Mouse (Mus musculus) monocyte, adult 2 months (primary cell): ENCODE data around the gene Thnsl1.

Experiments
- DNase-seq, 2 experiments: peaks; one replicate each; pipeline ENCODE4 v3.0.0; 2022; ENCODE audit warnings: low spot score in 2 of 2, low read depth in 1 of 2

Gene Thnsl1

DNA sequence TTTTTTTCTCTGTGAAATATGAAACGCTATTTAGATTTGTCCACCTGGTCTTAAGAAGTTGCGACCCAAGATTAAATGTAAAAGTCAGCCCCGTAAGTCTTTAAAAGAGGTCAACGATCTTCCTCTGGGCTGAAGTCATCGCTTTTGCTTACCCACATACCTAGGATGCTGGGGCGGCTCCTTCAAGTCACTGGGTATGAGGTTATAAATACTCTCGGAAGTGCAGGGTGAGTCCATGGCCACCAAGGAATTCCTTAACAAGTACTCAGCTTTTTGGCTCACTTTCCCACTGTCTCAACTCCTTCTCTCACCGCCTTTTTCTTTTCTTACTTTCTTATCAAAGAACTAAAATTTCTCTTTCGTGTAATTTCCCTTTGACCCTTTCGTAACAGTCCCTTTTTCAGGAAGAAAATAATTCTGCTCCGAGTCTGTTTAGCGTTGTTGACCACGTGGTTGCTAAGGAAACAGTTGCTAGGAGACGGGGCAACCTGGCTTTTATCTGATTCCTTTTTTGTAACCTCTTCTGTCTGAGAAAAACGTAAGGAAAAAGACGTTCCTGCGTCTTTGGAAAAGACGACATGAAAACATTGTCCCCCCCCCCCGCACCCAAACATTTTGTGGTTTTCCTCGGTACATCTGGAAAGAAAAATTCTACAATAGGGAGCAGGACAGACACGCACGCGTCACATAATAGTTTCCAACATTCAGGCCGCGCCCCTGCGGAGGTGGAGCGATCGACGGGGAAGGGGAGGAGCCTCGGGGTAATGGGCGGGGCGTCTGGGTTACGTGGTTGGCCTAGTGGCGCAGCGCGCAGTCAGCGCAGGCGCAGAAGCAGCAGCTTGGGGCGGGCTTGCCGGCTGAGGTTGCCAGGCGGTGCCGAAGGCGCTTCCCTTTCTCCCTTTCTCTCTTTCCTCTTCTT lies at the start of gene Thnsl1, which contains the start of gene Enkur:
Thnsl1 (plus strand) TSS at position 813 of the 919 bp plus-strand sequence.
Enkur (minus strand) TSS at position 454 of the 919 bp plus-strand sequence.
- DNase-seq = peak; percentile 98 to 100

DNA sequence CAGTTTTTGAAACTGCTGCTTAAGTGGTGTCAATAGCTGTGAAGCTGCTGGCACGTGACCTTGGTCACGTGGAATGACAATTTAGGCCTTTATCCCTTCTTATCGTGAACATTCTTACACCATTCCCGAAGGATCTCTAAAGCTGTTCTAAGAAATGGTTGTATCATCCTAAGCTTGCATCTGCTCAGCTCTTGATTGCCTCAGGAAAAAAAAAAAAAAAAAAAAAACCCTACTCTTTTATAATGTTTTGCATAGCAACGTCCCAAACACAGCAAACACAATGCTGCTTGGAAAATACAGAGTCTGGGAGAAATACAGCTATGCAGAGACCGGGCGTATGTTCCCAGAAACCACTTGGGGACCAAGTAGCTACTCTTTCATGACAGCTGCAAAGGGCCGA lies 41.2 kb upstream of the Thnsl1 start:
- DNase-seq = no peak

DNA sequence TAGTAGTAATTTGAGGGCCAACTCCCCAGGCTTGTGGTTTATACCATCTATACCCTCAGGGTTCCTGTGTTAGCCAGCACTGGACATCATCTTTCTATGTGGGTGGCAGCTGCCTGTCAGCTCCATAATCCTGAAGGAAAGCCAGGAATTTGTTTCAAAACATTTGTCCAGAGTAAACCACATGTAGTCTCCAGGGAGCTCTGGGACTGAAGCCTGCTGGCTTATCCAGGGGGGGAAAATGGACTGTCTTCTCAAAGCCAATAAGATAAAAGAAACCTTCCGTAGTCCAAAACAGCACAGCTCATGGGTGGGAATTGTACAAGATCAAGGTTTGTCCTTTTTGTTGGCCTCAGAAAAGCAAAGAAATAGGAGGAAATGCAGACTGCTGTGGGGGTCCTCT lies 37.6 kb upstream of the Thnsl1 start:
- DNase-seq = no peak

DNA sequence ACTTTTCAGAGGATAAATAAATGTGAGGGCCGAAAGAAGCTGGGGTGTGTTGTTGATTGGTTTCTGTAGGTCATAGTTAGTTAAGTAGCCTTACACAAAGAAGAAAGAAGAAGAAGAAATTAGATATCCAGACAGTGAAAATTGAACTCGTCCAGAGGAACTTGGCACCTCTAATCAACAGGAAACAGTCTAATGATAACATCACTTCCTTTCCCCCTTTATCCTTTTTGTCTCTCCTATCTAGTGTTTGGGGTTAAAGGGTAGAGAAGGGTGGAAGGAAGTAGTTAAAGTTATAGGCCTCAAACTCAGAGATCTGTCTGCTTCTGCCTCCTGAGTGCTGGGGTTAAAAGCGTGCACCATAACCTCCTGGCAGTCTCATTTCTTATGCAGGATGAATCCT lies 32.7 kb upstream of the Thnsl1 start:
- DNase-seq = no peak

DNA sequence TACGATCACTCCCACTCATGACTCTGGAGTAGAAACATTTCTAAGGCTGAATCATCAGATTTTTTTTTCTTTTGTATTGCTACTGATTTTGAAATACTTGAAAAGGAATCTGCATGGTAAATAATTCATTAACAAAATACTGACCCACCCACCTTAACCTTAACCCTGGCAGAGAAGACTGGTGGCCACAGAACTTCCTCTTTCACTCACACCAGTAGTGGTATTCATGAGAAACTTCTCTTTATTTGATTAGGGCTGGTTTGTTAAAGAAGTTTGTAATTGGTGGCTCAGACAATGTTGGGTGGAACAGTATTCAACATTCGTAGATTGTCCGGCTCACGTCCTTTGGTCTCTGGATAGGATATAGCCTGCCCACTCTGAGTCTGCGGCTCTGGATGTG lies 26.4 kb upstream of the Thnsl1 start:
- no peak for DNase-seq

DNA sequence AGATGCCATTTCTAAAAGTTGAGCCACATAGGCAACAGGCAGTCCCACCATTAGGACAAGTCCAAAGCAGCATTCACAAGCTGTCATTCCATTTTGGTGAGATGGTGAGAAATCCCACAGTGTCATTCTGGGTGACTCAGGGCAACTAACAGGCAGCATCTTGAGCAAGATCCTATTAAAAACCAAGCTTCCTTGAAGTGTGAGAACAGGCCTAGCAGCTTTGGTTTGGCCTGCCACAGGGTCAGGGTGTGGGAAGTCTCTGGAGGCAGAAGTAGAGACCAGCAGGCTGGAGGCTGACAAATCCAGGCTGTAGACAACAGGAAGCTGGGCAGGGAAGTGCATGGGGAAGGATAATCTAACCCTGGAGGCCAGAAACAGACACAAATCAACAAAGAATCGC lies 22.7 kb upstream of the Thnsl1 start:
- peak; percentile 24 to 36 for DNase-seq

DNA sequence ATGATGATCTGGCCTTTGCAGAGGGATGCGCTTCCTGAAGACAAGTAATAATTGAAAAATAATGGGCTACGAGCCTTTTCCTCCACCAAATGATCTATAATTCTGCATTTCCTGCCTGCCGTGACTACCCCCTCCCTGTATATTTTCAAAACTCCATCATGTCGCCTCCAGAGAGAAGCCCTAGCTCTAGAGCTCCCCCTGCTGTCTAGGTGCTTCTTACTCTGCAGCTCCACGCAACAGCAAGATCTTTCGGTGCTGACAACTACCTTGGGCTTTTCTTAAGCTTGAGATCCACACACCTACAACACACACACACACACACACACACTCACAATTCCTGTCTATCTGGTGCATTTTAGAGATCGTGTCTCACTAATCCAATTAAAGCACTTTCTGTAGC lies 17.9 kb upstream of the Thnsl1 start:
- DNase-seq = peak in 1 of 2 experiments; percentile 13

DNA sequence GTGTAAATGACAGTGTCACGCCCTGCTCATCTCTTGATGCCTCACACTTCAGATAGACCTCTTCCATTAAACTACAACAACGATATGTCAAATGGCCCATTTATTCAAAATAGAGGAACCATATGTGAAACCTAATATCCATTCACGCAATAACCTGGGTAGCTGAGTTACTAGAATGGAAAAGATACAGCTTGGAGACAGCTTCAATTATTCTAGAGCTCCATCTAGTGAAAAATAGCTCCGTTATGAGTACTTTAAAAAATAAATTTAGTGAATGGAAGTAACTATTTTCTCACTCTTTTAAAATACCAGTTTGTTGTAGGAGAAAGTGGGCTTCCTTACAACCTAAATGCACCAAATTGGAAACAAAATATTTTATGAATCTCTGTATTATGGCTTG lies 16.9 kb upstream of the Thnsl1 start:
- no peak for DNase-seq

DNA sequence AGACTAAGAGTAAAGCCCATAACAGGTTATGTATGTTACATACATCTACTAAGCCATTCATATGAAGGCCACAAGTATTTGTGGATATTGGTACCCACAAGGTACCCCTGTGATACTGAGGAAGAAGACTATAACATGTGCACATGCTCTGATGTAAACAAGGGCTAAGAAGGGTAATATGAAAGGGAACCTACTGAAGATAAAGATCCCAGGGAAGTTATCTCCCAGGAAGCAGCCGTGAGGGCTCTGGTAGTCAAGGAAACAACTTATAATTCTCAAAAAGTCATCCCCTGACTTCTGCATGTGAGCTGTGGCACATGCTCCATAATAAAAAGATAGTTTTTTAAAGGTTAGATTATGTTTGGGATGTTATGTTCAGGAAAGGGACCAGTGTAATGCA lies 14.3 kb upstream of the Thnsl1 start:
- DNase-seq = no peak

DNA sequence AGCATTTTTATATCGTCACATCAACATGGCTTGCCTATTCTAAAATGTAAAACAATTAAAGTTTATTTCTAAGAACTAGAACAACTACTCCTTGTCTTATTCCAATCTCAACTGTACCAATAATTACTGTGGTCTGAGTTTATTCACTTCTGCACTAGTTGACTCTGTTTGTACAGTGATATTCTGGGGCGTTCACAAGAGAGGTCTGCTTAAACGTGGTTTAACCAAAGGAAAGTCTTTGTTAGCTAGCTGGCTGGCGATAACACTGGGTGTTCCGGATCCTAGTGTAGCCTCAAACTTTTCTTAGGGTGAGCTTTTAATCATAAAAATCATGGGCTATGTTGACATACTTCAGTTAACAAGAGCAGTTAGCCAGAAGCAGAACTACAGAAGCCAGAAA lies 10.3 kb upstream of the Thnsl1 start:
- no peak for DNase-seq

DNA sequence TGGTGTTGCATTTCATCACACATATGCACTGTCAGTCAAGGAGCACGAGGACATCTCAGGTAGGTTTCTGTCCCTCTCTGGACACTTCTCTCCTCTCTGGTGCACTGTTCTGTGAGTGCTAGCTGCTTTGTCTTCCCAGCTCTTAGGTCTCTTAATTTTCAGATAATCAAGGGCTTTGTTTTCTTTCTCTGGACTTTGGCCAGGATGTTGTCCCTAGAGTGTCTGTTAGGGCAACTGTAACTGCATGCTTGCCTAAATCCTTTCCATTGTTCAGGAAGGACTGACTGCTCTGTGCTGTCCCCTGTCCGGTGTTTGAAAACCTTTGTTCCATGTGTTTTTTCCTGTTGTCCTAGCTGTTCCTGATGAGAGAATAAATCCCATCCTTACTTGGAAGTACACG lies 6.5 kb upstream of the Thnsl1 start:
- no peak for DNase-seq

DNA sequence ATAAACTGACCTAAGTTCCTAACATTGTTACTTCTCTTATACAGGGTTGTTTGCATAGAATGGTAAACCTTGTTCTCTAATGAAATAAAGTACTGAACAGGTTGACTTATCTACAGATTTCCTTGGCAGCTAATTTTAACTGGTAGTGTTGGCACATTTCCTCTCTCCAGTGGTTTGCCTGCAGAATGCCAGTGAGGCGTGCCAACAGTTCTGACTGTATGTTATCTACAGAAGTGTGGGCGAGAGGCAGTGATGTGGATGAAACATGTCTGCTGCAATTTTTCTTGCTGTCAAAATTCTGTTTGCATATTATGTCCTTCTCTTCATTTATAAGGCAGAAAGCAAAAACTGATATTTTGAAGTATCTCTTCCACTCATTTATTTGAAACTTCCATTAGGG lies 2.8 kb upstream of the Thnsl1 start:
- DNase-seq = no peak

DNA sequence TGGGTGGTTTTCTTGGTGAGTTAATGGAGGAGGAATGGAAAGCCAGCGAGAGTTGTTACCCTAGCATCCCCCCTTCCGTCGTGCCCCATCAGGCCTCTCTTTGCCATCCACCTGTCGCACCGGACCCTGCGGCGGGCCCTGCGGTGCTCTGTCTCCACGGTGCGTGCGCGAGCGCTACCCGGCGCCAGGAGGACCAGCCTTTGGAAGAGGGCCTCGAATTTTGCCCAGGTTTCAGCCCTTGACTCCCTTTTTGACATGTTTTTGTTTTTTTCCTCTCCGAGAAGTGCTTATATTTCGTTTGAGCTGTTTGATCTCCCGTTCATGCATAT lies 271 bp downstream of the Thnsl1 start:
- DNase-seq = no peak

DNA sequence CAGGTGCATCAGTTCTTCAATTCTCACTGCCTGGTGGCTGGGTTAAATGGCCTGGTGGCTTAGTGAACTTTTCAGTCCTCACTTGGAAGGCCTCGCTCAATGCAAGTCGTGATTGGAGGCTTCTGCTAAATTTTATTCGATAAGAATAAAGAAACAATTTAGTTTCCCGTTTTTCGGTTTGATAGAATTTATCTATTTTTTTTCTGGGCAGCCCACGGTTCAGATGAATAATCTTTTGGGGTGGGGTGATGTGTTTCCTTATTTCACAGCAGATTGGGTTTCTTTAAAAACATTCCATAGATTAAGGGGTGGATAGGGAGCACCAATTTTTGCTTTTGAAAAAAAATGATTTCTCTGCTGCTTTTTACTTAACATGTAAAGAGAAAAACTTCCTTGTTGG lies 754 bp downstream of the Thnsl1 start:
- no peak for DNase-seq

DNA sequence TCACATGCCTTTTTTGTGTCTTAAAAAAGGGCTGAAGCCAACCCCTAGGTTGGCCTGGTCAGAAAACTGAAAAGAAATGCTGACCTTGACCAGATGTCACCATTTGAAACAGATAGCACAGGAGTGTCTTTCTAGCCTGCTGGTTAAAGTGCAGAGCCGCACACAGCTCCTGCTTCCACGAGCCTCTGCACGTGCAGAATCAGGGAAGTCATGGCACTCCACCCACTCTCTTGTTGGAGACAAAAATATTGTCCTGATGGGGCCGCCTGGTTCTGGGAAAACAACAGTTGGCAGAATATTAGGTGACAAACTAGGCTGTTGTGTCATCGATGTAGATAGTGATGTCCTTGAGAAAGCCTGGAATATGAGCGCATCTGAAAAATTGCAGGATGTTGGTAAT lies 5.8 kb downstream of the Thnsl1 start:
- no peak for DNase-seq

DNA sequence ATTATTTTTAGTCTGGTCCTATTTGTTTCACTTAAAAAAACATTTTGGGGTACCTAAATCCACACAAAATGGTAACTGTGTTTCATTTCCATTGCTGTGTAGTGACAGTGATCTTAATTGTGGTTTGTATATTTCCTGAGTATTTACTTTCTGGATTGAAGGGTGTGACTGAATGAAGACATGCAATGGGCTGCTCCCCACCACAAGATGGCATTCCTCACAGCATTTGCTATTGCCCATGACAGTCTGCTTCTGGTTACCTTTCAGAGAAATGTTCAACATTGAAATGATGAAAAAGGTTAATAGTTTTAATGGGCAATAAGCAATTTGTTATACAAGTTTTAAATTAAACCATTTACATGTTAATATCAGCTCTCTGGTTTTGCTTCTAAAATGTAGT lies 8.8 kb downstream of the Thnsl1 start:
- DNase-seq = no peak

DNA sequence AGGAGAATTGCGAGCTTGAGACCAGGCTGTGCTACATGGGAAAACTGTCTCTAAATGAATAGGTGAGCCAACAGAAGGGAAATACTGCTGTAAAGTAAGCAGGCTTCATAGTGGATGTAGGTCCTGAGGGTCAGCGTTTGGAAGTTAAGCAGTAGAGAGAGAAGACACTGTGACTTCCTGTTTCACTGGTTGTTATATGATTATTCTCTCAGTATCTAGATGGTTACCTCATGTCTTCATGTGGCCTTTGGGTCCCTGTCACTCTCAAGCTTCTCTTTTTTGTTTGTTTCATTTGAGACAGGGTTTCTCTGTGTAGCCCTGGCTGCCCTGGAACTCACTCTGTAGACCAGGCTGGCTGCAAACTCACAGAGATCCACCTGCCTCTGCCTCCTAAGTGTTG lies 9.8 kb downstream of the Thnsl1 start:
- no peak for DNase-seq

DNA sequence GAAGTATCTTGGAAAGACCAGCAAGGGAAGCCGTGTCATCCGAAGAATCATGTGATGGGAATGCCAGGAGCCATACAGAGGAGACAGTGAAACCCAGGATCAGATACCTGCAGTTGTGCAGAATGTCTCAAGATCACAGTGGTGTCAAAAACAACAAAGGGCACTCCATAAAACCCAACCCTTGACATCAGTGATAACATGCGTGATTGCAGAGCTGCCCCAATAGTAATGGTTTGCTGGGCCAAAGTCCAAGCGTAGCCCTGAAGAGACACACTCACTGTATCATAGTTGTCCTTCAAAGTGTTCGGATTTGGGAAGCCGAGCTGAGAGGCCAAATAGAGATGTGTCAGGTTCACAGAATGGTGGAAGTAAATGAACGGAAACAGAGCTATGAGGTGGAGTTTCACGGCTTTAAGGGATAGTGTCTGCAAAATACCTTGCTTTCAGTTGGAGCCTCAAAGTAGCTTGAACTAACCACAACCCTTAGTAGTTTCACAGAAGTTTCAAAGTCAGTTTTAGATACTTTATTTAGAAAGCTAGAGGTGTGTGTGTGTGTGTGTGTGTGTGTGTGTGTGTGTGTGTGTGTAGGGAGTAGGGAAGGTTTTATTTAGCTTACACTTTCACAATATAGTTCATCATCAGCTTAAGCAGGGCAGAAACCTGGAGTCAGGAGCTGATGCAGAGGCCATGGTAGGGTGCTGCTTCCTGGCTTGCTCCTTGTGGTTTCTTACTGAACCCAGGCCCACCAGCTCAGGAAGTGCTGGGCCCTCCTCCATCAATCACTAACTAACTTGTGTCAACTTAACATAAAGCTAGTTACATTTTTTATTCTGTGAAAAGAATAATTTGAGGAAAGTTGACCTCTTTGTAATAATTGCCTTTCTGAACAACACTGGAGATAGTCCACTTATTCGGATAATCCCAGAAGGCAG lies 17.2 kb downstream of the Thnsl1 start:
- no peak for DNase-seq

DNA sequence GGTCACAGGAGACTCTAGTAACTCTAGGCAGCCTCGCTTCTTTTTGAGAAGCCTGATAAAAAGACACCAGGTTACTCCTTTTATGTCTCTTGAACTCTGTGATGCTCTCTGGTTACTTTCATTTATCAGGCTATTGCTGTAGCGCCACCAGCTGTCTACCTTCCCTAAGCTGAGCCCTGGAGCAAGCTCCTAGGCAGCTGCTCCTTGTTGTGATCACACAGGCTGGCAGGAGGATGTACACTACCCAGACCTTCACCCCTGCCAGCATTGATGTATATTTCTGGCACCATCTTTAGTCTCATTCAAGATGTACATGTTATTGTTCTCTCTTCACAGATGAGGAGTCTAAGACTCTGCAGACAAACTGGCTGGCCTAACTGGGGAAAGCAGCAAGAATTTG lies 24.8 kb downstream of the Thnsl1 start:
- DNase-seq = no peak

DNA sequence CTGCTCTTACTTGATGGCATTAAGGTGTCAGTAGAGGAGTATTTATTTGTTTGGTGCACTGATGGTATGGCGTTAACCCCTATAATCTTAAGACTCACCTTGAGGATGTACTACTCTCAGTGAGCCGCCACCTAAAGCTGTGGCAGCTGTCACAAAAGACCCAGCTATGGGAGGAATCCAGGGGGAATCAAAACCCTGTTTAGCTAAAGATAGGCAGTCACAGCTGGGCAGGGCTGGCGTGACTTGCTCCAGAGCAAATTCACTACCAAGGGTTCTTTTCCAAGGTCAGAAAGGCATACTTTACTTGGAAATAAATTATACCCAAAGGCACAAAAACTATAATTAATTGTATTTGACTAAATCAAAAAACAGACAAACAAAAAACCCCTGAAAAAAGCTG lies 25.6 kb downstream of the Thnsl1 start:
- no peak for DNase-seq

DNA sequence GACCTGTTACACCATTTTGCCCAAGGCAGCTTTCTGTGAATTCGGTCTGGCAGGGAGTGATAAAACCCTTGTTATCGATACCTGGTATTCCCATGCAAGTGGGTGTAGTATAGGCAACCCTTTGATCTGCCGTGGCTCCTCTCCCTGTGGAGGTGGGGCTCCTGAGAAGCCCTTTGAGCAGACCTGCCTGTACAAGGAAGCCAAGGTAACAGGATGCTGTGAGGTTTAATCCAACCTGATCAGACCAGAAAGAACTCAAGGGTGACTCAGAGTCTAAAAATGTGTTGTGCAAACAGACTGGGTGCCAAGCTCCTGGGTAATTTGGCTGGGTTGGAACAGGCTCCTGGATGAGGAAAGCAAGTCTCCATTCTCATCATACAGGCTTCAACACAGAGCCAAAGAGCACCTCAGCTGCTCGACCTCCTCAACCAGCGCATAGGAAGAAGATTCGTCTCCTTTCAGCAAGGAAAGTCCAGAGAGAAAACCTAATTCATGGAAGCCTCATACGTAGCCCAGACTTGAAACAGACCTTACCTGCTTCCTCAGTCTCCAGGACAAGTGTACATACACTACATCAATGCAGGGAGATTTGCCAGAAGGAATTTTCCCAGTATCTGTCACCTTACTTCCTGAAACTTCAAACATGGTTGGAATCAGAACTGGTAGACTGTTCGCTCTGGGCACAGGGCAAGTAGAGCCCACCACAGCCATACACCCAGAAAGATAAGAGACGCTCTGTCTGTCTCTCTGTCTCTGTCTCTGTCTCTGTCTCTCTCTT lies 29.5 kb downstream of the Thnsl1 start:
- no peak for DNase-seq
